Mouse (Mus musculus) hindbrain, embryonic 10.5 days (tissue): Measurements from ENCODE around the gene Fam49a. TPM values are rescaled to one million over a fixed set of nuclear protein-coding genes. Genes with fewer than 3 reads are reported as not detected.

Experiments used
- DNase-seq: peaks from one replicate; pipeline ENCODE4 v3.0.0-alpha.2; 2017; ENCODE audit warnings: low spot score
- H3K27ac ChIP-seq: fragments of 300-500 bp; sonication (generic); 2 replicates; pipeline ENCODE4 v1.5.1; 2016; ENCODE audit warnings: mild to moderate bottlenecking, moderate library complexity
- H3K27me3 ChIP-seq: fragments of 300-500 bp; sonication (generic); 2 replicates; pipeline ENCODE4 v1.6.1; 2016; ENCODE audit warnings: mild to moderate bottlenecking; ENCODE audit not compliant: poor library complexity, insufficient read depth, severe bottlenecking
- H3K36me3 ChIP-seq: fragments of 300-500 bp; sonication (generic); 2 replicates; pipeline ENCODE4 v1.6.1; 2016; ENCODE audit warnings: mild to moderate bottlenecking, moderate library complexity
- H3K4me1 ChIP-seq: fragments of 300-500 bp; sonication (generic); replicated peaks from 2 replicates; pipeline ENCODE4 v1.6.1; 2016; ENCODE audit warnings: mild to moderate bottlenecking
- H3K4me3 ChIP-seq: fragments of 300-500 bp; sonication (generic); 2 replicates; pipeline ENCODE4 v1.5.1; 2016; ENCODE audit warnings: mild to moderate bottlenecking, moderate library complexity
- H3K9me3 ChIP-seq: fragments of 300-500 bp; sonication (generic); 2 replicates; pipeline ENCODE4 v1.6.1; 2016; ENCODE audit warnings: mild to moderate bottlenecking, moderate library complexity
- WGBS: fragments of 180-500 bp; shearing (Covaris S2); methylation state at CpG from one replicate; pipeline ENCODE4 v1.1.7; 2016; 5-methylcytosine and 5-hydroxymethylcytosine counted together
- polyA plus RNA-seq: library from polyadenylated mRNA; unstranded; fragments of >200 nt; fragmentation: Nextera tagmentation; extraction: Ambion mirVana; gene quantifications from 2 replicates; pipeline ENCODE4 v1.2.1, GENCODE M21; 2016

Fam49a gene
- polyA plus RNA-seq, 1 experiment from 2014 or later, result 13.4 TPM

- Histone ChIP-seq H3K27ac (no peak overlapping the region), H3K36me3 (no peaks in the 10 kb centered on the region), H3K4me1 (peaks cover 7% of the 10 kb centered on the region), H3K27me3 (no peaks in the 10 kb centered on the region), H3K4me3 (no peak overlapping the region), H3K9me3 (no peaks in the 10 kb centered on the region)
- DNase-seq, result peak; percentile 21
- 61% methylated on average over 15 of the region's 15 CpGs for WGBS
These were observed 139.6 kb downstream of the Fam49a start for GRCm38 (mm10) chr12:12401504-12401903.

GRCm38 (mm10) chr12:12405491-12406110 is 143.7 kb downstream of the Fam49a start:
- WGBS, result 59% methylated on average over 10 of the region's 10 CpGs
- Histone ChIP-seq H3K9me3 (no peaks in the 10 kb centered on the region), H3K27ac (0 out of 2 replicates have a peak overlapping the region, but pooled peaks have one; percentile 9), H3K4me1 (peaks cover 7% of the 10 kb centered on the region), H3K4me3 (no peak overlapping the region), H3K27me3 (no peaks in the 10 kb centered on the region), H3K36me3 (no peaks in the 10 kb centered on the region)
- DNase-seq, result peak; percentile 31

- Histone ChIP-seq H3K27me3 (no peaks in the 10 kb centered on the region), H3K4me1 (peaks cover 8% of the 10 kb centered on the region), H3K36me3 (no peaks in the 10 kb centered on the region), H3K9me3 (no peaks in the 10 kb centered on the region), H3K27ac (no peak overlapping the region), H3K4me3 (no peak overlapping the region)
- WGBS, result 88% methylated on average over 5 of the region's 5 CpGs
- no peak for DNase-seq
These were observed 147.1 kb downstream of the Fam49a start for GRCm38 (mm10) chr12:12409044-12409443.

GRCm38 (mm10) chr12:12412674-12413073 is 150.7 kb downstream of the Fam49a start:
- Histone ChIP-seq H3K4me1 (0 out of 2 replicates have a peak, but pooled peaks cover 3% of the 10 kb centered on the region), H3K4me3 (no peak overlapping the region), H3K27me3 (no peaks in the 10 kb centered on the region), H3K36me3 (no peaks in the 10 kb centered on the region), H3K9me3 (no peaks in the 10 kb centered on the region), H3K27ac (no peak overlapping the region)
- peak; percentile 79 for DNase-seq
- 40% methylated on average over 5 of the region's 5 CpGs for WGBS

- DNase-seq, result no peak
- H3K4me3 ChIP-seq, result 0 out of 2 replicates have a peak overlapping the region, but pooled peaks have one; percentile 52
- H3K9me3 ChIP-seq, result no peaks in the 10 kb centered on the region
- H3K36me3 ChIP-seq, result no peaks in the 10 kb centered on the region
- H3K27ac ChIP-seq, result peak overlapping the region; percentile 95
- H3K4me1 ChIP-seq, result peaks cover 14% of the 10 kb centered on the region
- WGBS, result 5% methylated on average over 2 of the region's 2 CpGs
- H3K27me3 ChIP-seq, result no peaks in the 10 kb centered on the region
These were observed 158.5 kb downstream of the Fam49a start for GRCm38 (mm10) chr12:12420423-12420822.

GRCm38 (mm10) chr12:12420841-12421579 is 159.1 kb downstream of the Fam49a start:
- Histone ChIP-seq H3K27ac (peak overlapping the region; percentile 95), H3K4me3 (peak overlapping the region; percentile 52), H3K36me3 (no peaks in the 10 kb centered on the region), H3K4me1 (peaks cover 14% of the 10 kb centered on the region), H3K9me3 (no peaks in the 10 kb centered on the region), H3K27me3 (no peaks in the 10 kb centered on the region)
- DNase-seq, result peak; percentile 92
- 13% methylated on average over 25 of the region's 25 CpGs for WGBS

GRCm38 (mm10) chr12:12421580-12421878 is 159.6 kb downstream of the Fam49a start:
- 94% methylated on average over 8 of the region's 8 CpGs for WGBS
- H3K27ac ChIP-seq, result peak overlapping the region; percentile 95
- no peak for DNase-seq

GRCm38 (mm10) chr12:12425188-12425587 is 163.2 kb downstream of the Fam49a start:
- no peak overlapping the region for H3K27ac ChIP-seq
- H3K27me3 ChIP-seq, result no peaks in the 10 kb centered on the region
- peaks cover 14% of the 10 kb centered on the region for H3K4me1 ChIP-seq
- no peak overlapping the region for H3K4me3 ChIP-seq
- H3K36me3 ChIP-seq, result no peaks in the 10 kb centered on the region
- no peak for DNase-seq
- 81% methylated on average over 5 of the region's 5 CpGs for WGBS
- no peaks in the 10 kb centered on the region for H3K9me3 ChIP-seq

More at GRCm38 (mm10) chr12:12421580-12421878, 159.6 kb downstream of the Fam49a start:
- no peaks in the 10 kb centered on the region for H3K9me3 ChIP-seq
- 0 out of 2 replicates have a peak overlapping the region, but pooled peaks have one; percentile 52 for H3K4me3 ChIP-seq
- no peaks in the 10 kb centered on the region for H3K27me3 ChIP-seq
- peaks cover 14% of the 10 kb centered on the region for H3K4me1 ChIP-seq
- H3K36me3 ChIP-seq, result no peaks in the 10 kb centered on the region

GRCm38 (mm10) chr12:12427285-12427684 is 165.3 kb downstream of the Fam49a start:
- H3K4me1 ChIP-seq, result 0 out of 2 replicates have a peak, but pooled peaks cover 3% of the 10 kb centered on the region
- no peak overlapping the region for H3K4me3 ChIP-seq
- H3K27ac ChIP-seq, result no peak overlapping the region
- H3K9me3 ChIP-seq, result no peaks in the 10 kb centered on the region
- no peaks in the 10 kb centered on the region for H3K36me3 ChIP-seq
- 90% methylated on average over 1 of the region's 1 CpGs for WGBS
- no peaks in the 10 kb centered on the region for H3K27me3 ChIP-seq
- DNase-seq, result no peak

- Histone ChIP-seq H3K4me3 (no peak overlapping the region), H3K4me1 (0 out of 2 replicates have a peak, but pooled peaks cover 3% of the 10 kb centered on the region), H3K36me3 (no peaks in the 10 kb centered on the region), H3K27me3 (no peaks in the 10 kb centered on the region), H3K27ac (no peak overlapping the region), H3K9me3 (no peaks in the 10 kb centered on the region)
- WGBS, result 87% methylated on average over 7 of the region's 7 CpGs
- DNase-seq, result no peak
These were observed 166.9 kb downstream of the Fam49a start for GRCm38 (mm10) chr12:12428886-12429285.
